Mouse (Mus musculus) urinary bladder, postnatal 14 days (tissue): ENCODE results near the gene Cd6.

Experiments used
- DNase-seq: peaks from one replicate; pipeline ENCODE4 v3.0.0; 2021; ENCODE audit warnings: low spot score

Gene Cd6

GRCm38 (mm10) chr19:10801906-10802305 lies 28.0 kb downstream of the Cd6 start:
- DNase-seq, result no peak

DNA sequence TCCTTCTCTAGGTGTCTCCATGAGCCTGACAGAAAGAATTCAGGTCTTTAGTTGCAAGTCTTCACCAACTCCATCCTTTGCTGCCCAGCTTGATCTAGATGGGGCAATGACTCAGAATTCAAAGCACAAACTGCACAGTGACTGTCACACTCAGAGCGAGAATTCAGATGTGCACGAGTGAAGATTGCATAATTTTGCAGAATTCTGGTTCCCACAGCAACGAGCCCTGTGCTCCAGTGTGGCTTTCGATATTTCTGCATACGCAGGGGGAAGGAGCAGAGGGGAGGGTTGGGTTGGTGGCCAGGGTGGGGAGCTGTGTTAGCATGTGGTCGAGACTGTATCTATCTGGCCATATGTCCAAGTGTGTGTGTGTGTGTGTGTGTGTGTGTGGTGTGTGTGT lies 28.8 kb downstream of the Cd6 start:
- DNase-seq, result no peak

DNA sequence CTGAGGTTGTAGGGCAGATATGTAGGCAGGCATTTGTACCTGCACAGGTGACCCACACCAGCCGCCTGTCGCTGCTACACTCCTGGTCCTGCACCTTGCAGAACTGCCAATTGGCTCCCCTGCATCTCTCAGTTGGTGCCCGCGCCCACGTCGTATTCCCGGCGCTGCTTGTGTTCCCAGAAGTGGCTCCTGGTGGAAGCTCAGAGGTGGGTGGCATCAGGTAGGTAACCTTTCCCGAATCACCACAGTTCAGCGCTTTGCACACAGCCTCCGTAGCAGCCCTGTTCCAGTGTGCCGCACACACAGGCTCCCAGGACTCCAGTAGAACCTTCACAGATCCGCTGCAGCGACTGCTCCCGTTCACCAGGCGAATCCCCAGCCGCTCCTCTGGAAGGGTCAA lies 30.7 kb downstream of the Cd6 start:
- DNase-seq, result no peak

GRCm38 (mm10) chr19:10798576-10798975 lies 31.3 kb downstream of the Cd6 start:
- DNase-seq, result no peak

DNA sequence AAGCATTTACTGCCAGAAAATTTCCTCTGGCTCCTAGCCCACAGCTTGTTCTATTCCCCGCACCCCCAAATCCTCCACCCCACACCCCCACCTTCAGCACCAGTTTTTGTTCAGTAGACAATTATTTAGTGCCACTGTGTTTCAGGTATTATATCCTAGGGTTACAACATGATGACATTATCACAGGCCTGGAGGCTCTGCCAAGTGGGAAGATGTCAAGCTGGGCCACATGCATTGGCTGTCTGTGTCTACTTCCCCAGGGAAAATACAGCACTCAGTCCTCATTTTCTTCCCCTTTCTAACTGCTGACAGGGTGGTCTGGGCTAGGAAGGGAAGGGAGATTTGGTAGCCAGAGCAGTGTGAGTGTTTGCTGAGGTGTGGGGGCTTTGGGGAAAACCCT lies 34.9 kb downstream of the Cd6 start:
- no peak for DNase-seq

- no peak for DNase-seq
Measured at GRCm38 (mm10) chr19:10793044-10793443, 36.8 kb downstream of the Cd6 start.

GRCm38 (mm10) chr19:10790323-10790722 lies 39.5 kb downstream of the Cd6 start:
- no peak for DNase-seq

DNA sequence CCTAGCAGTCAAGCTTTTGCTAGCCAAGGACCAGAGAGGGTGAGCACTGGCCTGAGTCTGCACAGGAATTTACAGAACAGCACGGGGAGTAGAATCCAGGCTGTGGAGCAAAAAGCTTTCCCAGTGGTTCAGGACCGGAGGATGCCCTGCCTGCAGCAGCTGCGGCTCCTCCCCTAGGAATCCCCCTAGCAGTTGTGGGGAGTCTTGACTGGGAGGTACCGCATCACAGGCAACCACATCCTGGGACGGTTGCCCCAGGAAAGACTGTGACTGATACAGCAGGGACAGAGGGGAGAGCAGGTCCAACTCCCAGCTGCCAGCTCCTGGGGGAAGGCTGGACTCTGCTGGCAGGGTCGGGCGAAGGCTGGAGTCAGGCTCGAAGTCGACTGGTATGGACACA lies 41.6 kb downstream of the Cd6 start:
- no peak for DNase-seq

GRCm38 (mm10) chr19:10787406-10787805 lies 42.5 kb downstream of the Cd6 start:
- DNase-seq, result no peak

- DNase-seq, result peak; percentile 56
Measured at GRCm38 (mm10) chr19:10786753-10787152, 43.1 kb downstream of the Cd6 start.

DNA sequence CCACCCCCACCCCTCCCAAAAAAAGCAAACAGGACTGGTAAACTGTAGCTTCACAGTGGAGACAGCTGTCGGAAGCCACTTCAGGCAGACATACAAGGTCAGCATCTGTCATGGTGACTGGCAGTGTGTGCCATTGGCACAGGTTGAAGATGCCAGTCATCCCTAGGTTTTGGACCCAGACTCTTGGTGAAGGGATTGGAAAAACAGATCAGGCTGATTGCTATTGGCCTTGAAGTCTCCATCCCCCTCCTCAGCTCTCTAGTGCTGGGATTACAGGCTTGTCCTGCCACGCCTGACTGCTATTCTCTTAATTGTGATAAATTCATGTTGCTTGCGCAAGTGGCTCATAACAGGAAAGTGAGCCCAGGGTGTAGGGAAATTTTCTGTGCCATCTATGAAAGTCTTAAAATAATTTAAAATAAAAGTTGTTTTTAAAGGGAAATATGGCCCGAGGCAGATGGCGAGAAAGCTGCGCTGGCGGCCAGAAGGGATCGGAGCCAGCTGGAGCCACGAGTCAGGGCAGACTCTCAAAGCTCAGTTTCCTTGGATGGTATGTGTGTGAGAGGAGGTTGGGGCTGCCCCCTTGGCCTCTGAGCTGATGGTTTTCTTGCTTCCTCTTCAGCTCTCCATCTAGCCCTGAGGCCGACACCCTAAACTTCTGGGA lies 44.9 kb downstream of the Cd6 start:
- DNase-seq, result no peak

GRCm38 (mm10) chr19:10784061-10784460 lies 45.8 kb downstream of the Cd6 start:
- no peak for DNase-seq

DNA sequence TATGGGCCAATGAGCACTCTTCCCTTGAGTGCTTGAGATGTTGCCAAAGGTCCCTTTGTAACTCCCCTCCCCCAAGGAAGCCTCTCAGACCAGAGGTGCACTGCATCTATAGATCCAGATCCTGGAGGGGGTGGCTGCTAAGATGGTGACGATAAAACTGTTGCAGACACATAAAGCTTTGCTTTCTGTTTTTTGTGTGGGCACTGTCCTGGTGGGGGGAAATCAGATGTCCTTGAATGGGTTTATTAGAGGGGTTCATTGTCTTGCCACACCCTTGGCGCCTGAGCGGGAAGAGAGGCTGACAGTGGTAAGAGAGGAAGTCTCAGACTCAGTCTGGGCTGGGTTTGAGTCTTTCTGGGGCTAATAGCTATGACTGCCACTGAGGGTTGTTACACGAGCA lies 46.7 kb downstream of the Cd6 start:
- DNase-seq, result no peak

GRCm38 (mm10) chr19:10781641-10782040 lies 48.2 kb downstream of the Cd6 start:
- no peak for DNase-seq

- no peak for DNase-seq
Measured at GRCm38 (mm10) chr19:10776906-10777305, 53.0 kb downstream of the Cd6 start.

- DNase-seq, result no peak
Measured at GRCm38 (mm10) chr19:10774141-10774540, 55.7 kb downstream of the Cd6 start.

- no peak for DNase-seq
Measured at GRCm38 (mm10) chr19:10773384-10773783, 56.5 kb downstream of the Cd6 start.

GRCm38 (mm10) chr19:10772866-10773265 lies 57.0 kb downstream of the Cd6 start:
- DNase-seq, result no peak

GRCm38 (mm10) chr19:10771995-10772394 lies 57.9 kb downstream of the Cd6 start:
- no peak for DNase-seq

DNA sequence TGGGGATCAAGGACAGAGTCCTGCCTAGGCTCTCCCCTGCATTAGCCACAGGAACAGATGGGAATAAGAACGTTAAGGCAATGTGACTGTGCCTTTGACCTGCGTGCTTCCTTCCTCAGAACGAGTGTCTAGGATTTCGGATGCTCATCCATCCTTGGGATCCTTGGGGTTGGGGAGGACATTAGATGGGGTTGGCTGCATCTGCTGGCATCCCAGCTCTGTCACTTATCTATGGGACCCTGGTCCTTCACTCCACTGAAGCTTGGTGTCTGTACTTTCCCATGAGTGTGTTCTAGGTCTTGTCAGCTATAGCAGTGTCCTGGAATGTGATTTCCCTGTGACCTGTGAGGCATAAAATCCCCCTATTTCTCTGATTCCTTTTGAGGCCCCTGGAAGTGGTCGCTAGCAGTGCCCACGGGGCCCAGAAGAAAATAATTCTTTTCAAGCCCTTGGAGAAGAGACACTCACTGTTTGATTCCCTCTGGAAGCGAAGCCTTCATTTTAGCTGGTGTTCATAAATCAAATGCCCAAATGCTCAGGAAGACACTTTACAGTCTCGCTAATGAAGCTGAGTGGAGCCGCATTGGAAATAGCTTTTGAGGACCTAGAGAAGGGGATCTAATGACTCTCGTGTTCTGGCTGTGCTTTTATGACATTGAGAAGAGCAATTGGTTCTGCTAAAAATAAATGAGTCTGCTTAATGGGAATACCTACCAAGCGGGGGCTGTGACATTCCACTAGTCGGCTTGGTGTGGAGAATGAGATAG lies 60.2 kb downstream of the Cd6 start:
- DNase-seq, result no peak

GRCm38 (mm10) chr19:10768694-10769428 lies 61.0 kb downstream of the Cd6 start:
- no peak for DNase-seq

- DNase-seq, result no peak
Measured at GRCm38 (mm10) chr19:10767631-10768030, 62.2 kb downstream of the Cd6 start.

DNA sequence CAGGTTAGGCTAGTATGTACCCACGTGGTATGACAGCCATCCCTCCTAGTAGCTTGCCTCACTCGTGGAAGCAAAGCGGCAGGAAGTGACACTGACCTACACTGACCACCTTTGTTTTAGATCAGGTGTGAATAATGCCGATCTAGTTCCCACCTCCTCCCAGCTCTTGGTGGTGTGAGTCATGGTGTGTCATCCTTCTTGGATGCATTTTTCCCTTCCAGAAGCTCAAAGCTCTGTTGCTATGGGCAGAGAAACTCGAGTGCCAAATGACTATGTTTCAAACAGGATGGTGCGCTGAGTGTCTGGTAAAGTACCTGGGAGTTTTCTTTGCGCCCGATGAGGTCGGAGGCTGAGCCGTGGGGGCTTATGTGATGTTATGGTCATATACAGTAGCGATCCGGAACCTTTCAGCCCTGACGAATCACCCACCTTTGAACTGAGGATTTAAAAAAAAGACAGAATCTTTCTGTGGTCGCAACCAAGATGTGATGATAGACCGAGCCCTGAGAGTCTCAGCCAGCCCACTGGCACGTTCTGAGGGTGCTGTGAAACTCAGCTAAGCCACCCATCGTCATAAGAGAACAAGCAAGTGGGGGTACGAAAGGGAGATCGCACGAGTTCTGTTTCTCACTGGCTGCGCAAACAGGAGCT lies 66.4 kb downstream of the Cd6 start:
- DNase-seq, result no peak
